Mouse (Mus musculus) spleen, embryonic (tissue): ENCODE data around the gene Ap2b1.

ENCODE experiments used
- CTCF ChIA-PET: fragments of 350-600 bp; sonication (Branson Sonifier 250); formaldehyde crosslinking; loops from one replicate; lab custom pipeline; 2022; lab: Charles Lee

Ap2b1 gene

GRCm38 (mm10) chr11:83440081-83441064, 141.5 kb downstream of the Ap2b1 start:
- CTCF ChIA-PET: interaction anchor here (1.0 to 1.4 kb wide), 3 partner anchors 8 to 33 kb away, joined by 3 to 4 read pairs (median 3); partner anchors contain the start of gene Taf15

- CTCF ChIA-PET: interaction anchor here (0.6 to 1.4 kb wide), 4 partner anchors 9 to 53 kb away, joined by 3 to 4 read pairs (median 3); partner anchors contain the start of gene Taf15
Measured at GRCm38 (mm10) chr11:83441235-83441634, 142.4 kb downstream of the Ap2b1 start.

- CTCF ChIA-PET: interaction anchor here (0.7 kb wide), 2 partner anchors 18 to 149 kb away, joined by 3 read pairs; no protein-coding TSS in a partner anchor
Measured at GRCm38 (mm10) chr11:83442596-83443267, 143.9 kb downstream of the Ap2b1 start.

- CTCF ChIA-PET: interaction anchor here (0.5 to 0.7 kb wide), 3 partner anchors 21 to 498 kb away, joined by 3 read pairs; no protein-coding TSS in a partner anchor
Measured at GRCm38 (mm10) chr11:83443824-83444223, 145.0 kb downstream of the Ap2b1 start.

GRCm38 (mm10) chr11:83445001-83445400, 146.2 kb downstream of the Ap2b1 start:
- CTCF ChIA-PET: no interaction called here

- CTCF ChIA-PET: interaction anchor here (0.6 kb wide), 1 partner anchor 61 kb away, joined by 3 read pairs; no protein-coding TSS in a partner anchor
Measured at GRCm38 (mm10) chr11:83447612-83448011, 148.8 kb downstream of the Ap2b1 start.

GRCm38 (mm10) chr11:83448021-83448926, 149.4 kb downstream of the Ap2b1 start:
- CTCF ChIA-PET: interaction anchor here (0.6 kb wide), 1 partner anchor 61 kb away, joined by 3 read pairs; no protein-coding TSS in a partner anchor

GRCm38 (mm10) chr11:83448927-83449236, 150.1 kb downstream of the Ap2b1 start:
- CTCF ChIA-PET: no interaction called here

GRCm38 (mm10) chr11:83449298-83449697, 150.5 kb downstream of the Ap2b1 start:
- CTCF ChIA-PET: no interaction called here

GRCm38 (mm10) chr11:83450550-83450949, 151.7 kb downstream of the Ap2b1 start:
- CTCF ChIA-PET: no interaction called here

GRCm38 (mm10) chr11:83451281-83451680, 152.5 kb downstream of the Ap2b1 start:
- CTCF ChIA-PET: no interaction called here

- CTCF ChIA-PET: no interaction called here
Measured at GRCm38 (mm10) chr11:83454548-83454947, 155.7 kb downstream of the Ap2b1 start.
